Comparison of ENCODE assay signal across 8 mouse cellular contexts in the genomic region with DNA sequence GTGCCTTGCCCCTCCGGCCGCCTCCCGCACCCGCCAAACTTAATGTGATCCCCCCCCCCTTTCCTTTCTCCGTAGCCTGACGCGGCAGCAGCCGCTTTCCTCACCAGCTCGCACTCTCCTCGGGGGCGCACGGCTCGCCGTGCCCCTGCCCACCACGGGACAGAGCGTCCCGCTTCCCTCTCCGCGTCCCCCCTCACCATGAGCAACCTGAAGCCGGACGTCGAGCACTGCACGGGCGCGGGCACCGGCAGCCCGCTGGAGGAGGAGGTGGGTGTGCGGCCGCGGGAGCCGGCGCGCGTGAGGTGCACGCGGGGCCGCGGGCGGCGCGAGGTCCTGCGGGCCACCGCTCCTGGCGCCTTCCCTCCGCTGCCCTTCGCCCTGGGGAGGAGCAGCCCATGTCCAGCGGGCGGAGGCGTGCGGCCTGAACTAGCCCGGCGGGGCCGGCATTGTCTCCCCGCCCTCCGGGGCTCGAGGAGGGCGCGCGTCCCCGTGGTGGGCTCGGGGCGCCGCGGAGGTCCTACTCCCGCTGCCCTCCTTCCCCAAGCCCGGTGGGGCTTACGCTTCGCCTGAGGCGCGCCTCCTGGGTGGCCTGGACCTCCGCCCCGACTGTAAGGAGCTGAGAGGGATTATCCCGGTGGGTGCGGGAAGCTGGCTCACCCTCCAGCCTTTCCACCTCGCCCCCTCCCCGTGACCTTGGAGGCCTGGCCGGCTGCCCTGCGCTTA. TPM values are rescaled to one million over a fixed set of nuclear protein-coding genes. Genes with fewer than 3 reads are reported as not detected.
DNase-seq lines count a peak whose midpoint lies in the region; ATAC-seq lines count a peak whose summit lies in the region.
"Had no signal": no experiment of that assay in that cellular context is flagged by ENCODE, and none has a peak within 500 bp of the region (broad histone marks: within the 10 kb centered on the region; RNA-seq: fewer than 3 reads in every experiment).

No protein-coding gene starts in this region.

- H3K36me3 ChIP-seq in embryonic facial prominence, embryonic 12.5 days, result no peaks in the 10 kb centered on the region
- H3K36me3 ChIP-seq in midbrain, embryonic 11.5 days (ENCODE audit: control insufficient read depth, insufficient read depth, low read length), result no peaks in the 10 kb centered on the region

- peaks cover 32% of the 10 kb centered on the region for H3K27me3 ChIP-seq in embryonic facial prominence, embryonic 12.5 days
- peaks cover 30% of the 10 kb centered on the region for H3K27me3 ChIP-seq in midbrain, embryonic 11.5 days (ENCODE audit: control insufficient read depth, insufficient read depth, low read length)

- under 1% methylated on average over 63 of the region's 78 CpGs for WGBS in embryonic facial prominence, embryonic 12.5 days
- WGBS in midbrain, embryonic 11.5 days, result under 1% methylated on average over 64 of the region's 78 CpGs

- peak; percentile 75 for ATAC-seq in embryonic facial prominence, embryonic 12.5 days (ENCODE audit: insufficient number of reproducible peaks, insufficient read depth, low FRiP score, low TSS enrichment)
- peak; percentile 88 for ATAC-seq in midbrain, embryonic 11.5 days (ENCODE audit: low FRiP score)

- H3K4me1 ChIP-seq in embryonic facial prominence, embryonic 12.5 days, result peaks cover 22% of the 10 kb centered on the region
- H3K4me1 ChIP-seq in midbrain, embryonic 11.5 days (ENCODE audit: control insufficient read depth, insufficient read depth, low read length), result peaks cover 19% of the 10 kb centered on the region

- peak overlapping the region; percentile 90 for H3K4me2 ChIP-seq in embryonic facial prominence, embryonic 12.5 days (replicated peaks)
- peak overlapping the region; percentile 90 for H3K4me2 ChIP-seq in midbrain, embryonic 11.5 days

- H3K9ac ChIP-seq in embryonic facial prominence, embryonic 12.5 days, result peak overlapping the region; percentile 74
- peak overlapping the region; percentile 75 for H3K9ac ChIP-seq in midbrain, embryonic 11.5 days (ENCODE audit: low read length)

- peak overlapping the region; percentile 74 for H3K4me3 ChIP-seq in embryonic facial prominence, embryonic 12.5 days
- H3K4me3 ChIP-seq in midbrain, embryonic 11.5 days (ENCODE audit: low read depth, low read length), result peak overlapping the region; percentile 63

- H3K27ac ChIP-seq in embryonic facial prominence, embryonic 12.5 days, result peak overlapping the region; percentile 46; the same call in 1 of the 2 replicates
- peak overlapping the region; percentile 41; the same call in 1 of the 2 replicates for H3K27ac ChIP-seq in midbrain, embryonic 11.5 days (ENCODE audit: low read depth, low read length)

- intact Hi-C loops in heart, postnatal 14 days (cut with DNase I), result loop anchor here (2.0 kb wide), 1 partner anchor 16 kb away; no protein-coding TSS in a partner anchor

- peak; percentile 24 for DNase-seq in 416B (ENCODE audit: low read depth)
- DNase-seq in CD4-positive helper T cell, adult 2 months (ENCODE audit: low read depth, low spot score), result peak; percentile 56
- DNase-seq in heart, postnatal 14 days, result peak; percentile 53 to 59
- peak; percentile 62 to 77 for DNase-seq in kidney, postnatal 4 days
- DNase-seq in midbrain, embryonic 11.5 days (ENCODE audit: low spot score, missing footprints), result peak; percentile 96
- DNase-seq in thymus, postnatal 4 days, result peak; percentile 58

- H3K9me3 ChIP-seq in embryonic facial prominence, embryonic 12.5 days, result no peaks in the 10 kb centered on the region
- H3K9me3 ChIP-seq in midbrain, embryonic 11.5 days (ENCODE audit: control insufficient read depth, low read length), result no peaks in the 10 kb centered on the region

RNA-seq across cellular contexts. Expression of a gene that starts 1.3 kb away (rescaled TPM):
- 16.7 and 18.7 TPM in 2 replicates for polyA plus RNA-seq in embryonic facial prominence, embryonic 12.5 days (2016; fragmentation: Nextera tagmentation; extraction: Ambion mirVana)
- total RNA-seq in heart, postnatal 14 days (2021), result 10 to 100 TPM; 39.1 to 40.7 TPM
- polyA plus RNA-seq in midbrain, embryonic 11.5 days (2014; fragmentation: Nextera tagmentation; extraction: Ambion mirVana), result 19.7 and 24.0 TPM in 2 replicates

RNA-seq across cellular contexts. Expression of a gene that starts 37.0 kb away (rescaled TPM):
- polyA plus RNA-seq in embryonic facial prominence, embryonic 12.5 days (2016; fragmentation: Nextera tagmentation; extraction: Ambion mirVana), result 299 TPM in 2 replicates
- 100 to 1,000 TPM; 265 to 267 TPM for total RNA-seq in heart, postnatal 14 days (2021)
- polyA plus RNA-seq in midbrain, embryonic 11.5 days (2014; fragmentation: Nextera tagmentation; extraction: Ambion mirVana), result 199 and 215 TPM in 2 replicates

RNA-seq across cellular contexts. Expression of a gene that starts 43.8 kb away (rescaled TPM):
- polyA plus RNA-seq in embryonic facial prominence, embryonic 12.5 days (2016; fragmentation: Nextera tagmentation; extraction: Ambion mirVana), result 21.8 and 24.5 TPM in 2 replicates
- total RNA-seq in heart, postnatal 14 days (2021), result 1 to 10 TPM in 1 of 2 experiments, under 1 TPM in 1; 0.79 to 1.3 TPM
- polyA plus RNA-seq in midbrain, embryonic 11.5 days (2014; fragmentation: Nextera tagmentation; extraction: Ambion mirVana), result 12.0 and 13.6 TPM in 2 replicates
- total RNA-seq: gastrocnemius, adult 8-10 months had no signal

RNA-seq across cellular contexts. Expression of a gene that starts 51.0 kb away (rescaled TPM):
- 14.6 TPM in 2 replicates for polyA plus RNA-seq in embryonic facial prominence, embryonic 12.5 days (2016; fragmentation: Nextera tagmentation; extraction: Ambion mirVana)
- total RNA-seq in heart, postnatal 14 days (2021), result 10 to 100 TPM; 14.6 TPM
- polyA plus RNA-seq in midbrain, embryonic 11.5 days (2014; fragmentation: Nextera tagmentation; extraction: Ambion mirVana), result 8.2 and 9.0 TPM in 2 replicates

Comparison
In these comparisons a context has a peak if more than half of its experiments do, and no peak if none do; other contexts are left out.
1. Peak in every context shown above with its lines: DNase-seq, ATAC-seq, H3K4me3 ChIP-seq and H3K27ac ChIP-seq.
2. DNase-seq: peak in every context shown above with its lines; median percentile 96 in midbrain, embryonic 11.5 days; 70 in kidney, postnatal 4 days; 58 in thymus, postnatal 4 days; 56 in CD4-positive helper T cell, adult 2 months; 56 in heart, postnatal 14 days; 24 in 416B.